9 mouse cellular contexts compared by ENCODE assay signal in genomic region chr7:45555787-45556186, GRCm38 (mm10). TPM values are rescaled to one million over a fixed set of nuclear protein-coding genes. Genes with fewer than 3 reads are reported as not detected.
DNase-seq lines count a peak whose midpoint lies in the region; ATAC-seq and TF ChIP-seq lines count a peak whose summit lies in the region.
"Had no signal": no experiment of that assay in that cellular context is flagged by ENCODE, and none has a peak within 500 bp of the region (broad histone marks: within the 10 kb centered on the region; RNA-seq: fewer than 3 reads in every experiment).

No protein-coding gene starts in this region.

- H3K36me3 ChIP-seq in forebrain, embryonic 11.5 days (ENCODE audit: control insufficient read depth, insufficient read depth, low read length), result no peaks in the 10 kb centered on the region
- no peaks in the 10 kb centered on the region for H3K36me3 ChIP-seq in forebrain, embryonic 12.5 days (replicated peaks)
- no peaks in the 10 kb centered on the region for H3K36me3 ChIP-seq in spleen, adult 2 months (ENCODE audit: control insufficient read depth, insufficient read depth, low read length)
- H3K36me3 ChIP-seq: limb, embryonic 15.5 days had no signal

- intact Hi-C loops in heart, postnatal 10 days (cut with DNase I), result loop anchor here (1.0 kb wide), 1 partner anchor 35 kb away; no protein-coding TSS in a partner anchor

- TF ChIP-seq POLR2A in spleen, adult 2 months (IDR thresholded peaks at IDR 0.05; ENCODE audit: low read depth, low read length), result no peak

- no peaks in the 10 kb centered on the region for H3K9me3 ChIP-seq in forebrain, embryonic 11.5 days (ENCODE audit: control insufficient read depth, low read length)
- no peaks in the 10 kb centered on the region for H3K9me3 ChIP-seq in forebrain, embryonic 12.5 days
- H3K9me3 ChIP-seq: limb, embryonic 15.5 days had no signal

- no peak overlapping the region for H3K4me2 ChIP-seq in forebrain, embryonic 11.5 days (ENCODE audit: low read depth, low read length, severe bottlenecking)
- no peak overlapping the region for H3K4me2 ChIP-seq in forebrain, embryonic 12.5 days
- H3K4me2 ChIP-seq: limb, embryonic 15.5 days had no signal

- no peak overlapping the region for H3K27ac ChIP-seq in forebrain, embryonic 11.5 days (ENCODE audit: low read depth, low read length)
- no peak overlapping the region for H3K27ac ChIP-seq in forebrain, embryonic 12.5 days
- no peak overlapping the region for H3K27ac ChIP-seq in spleen, adult 2 months (ENCODE audit: insufficient read depth, low read length)
- H3K27ac ChIP-seq: limb, embryonic 15.5 days had no signal

- peak; percentile 88 for DNase-seq in forebrain, embryonic 11.5 days (ENCODE audit: low spot score)
- peak; percentile 74 for DNase-seq in adrenal gland, adult 8-10 months
- peak; percentile 78 for DNase-seq in embryo, embryonic 9.5 days (ENCODE audit: extremely low spot score)
- peak; percentile 82 to 89 for DNase-seq in heart, postnatal 10 days
- DNase-seq in layer of hippocampus, adult 9-11 months, result peak; percentile 67
- DNase-seq in lung, postnatal 4 days, result peak; percentile 82 to 87
- peak in 1 of 2 experiments; percentile 79 for DNase-seq in spleen, adult 2 months (ENCODE audit: low read depth in 1 of 2, low spot score in 2 of 2)

- no peak for ATAC-seq in forebrain, embryonic 11.5 days (replicated peaks; ENCODE audit: low FRiP score)
- no peak; the same call in 1 of the 2 replicates for ATAC-seq in forebrain, embryonic 12.5 days (ENCODE audit: low FRiP score)

- H3K4me3 ChIP-seq in forebrain, embryonic 11.5 days (ENCODE audit: low read depth, low read length), result no peak overlapping the region
- no peak overlapping the region for H3K4me3 ChIP-seq in forebrain, embryonic 12.5 days (replicated peaks)
- H3K4me3 ChIP-seq in spleen, adult 2 months (ENCODE audit: extremely low read depth, insufficient read depth, insufficient read length), result no peak overlapping the region
- H3K4me3 ChIP-seq: limb, embryonic 15.5 days had no signal

- no peak overlapping the region for H3K9ac ChIP-seq in forebrain, embryonic 11.5 days (ENCODE audit: low read length)
- no peak overlapping the region for H3K9ac ChIP-seq in forebrain, embryonic 12.5 days
- H3K9ac ChIP-seq: limb, embryonic 15.5 days had no signal

- H3K4me1 ChIP-seq in forebrain, embryonic 11.5 days (replicated peaks; ENCODE audit: control insufficient read depth, insufficient read depth, low read length), result no peaks in the 10 kb centered on the region
- no peaks in the 10 kb centered on the region for H3K4me1 ChIP-seq in forebrain, embryonic 12.5 days
- 0 out of 2 replicates have a peak, but pooled peaks cover 5% of the 10 kb centered on the region for H3K4me1 ChIP-seq in spleen, adult 2 months (ENCODE audit: control insufficient read depth, insufficient read depth, insufficient read length)

- WGBS in forebrain, embryonic 11.5 days, result 20% methylated on average over 8 of the region's 8 CpGs
- 25% methylated on average over 8 of the region's 8 CpGs for WGBS in forebrain, embryonic 12.5 days
- 31% methylated on average over 8 of the region's 8 CpGs for WGBS in spleen, adult 2 months

- TF ChIP-seq CTCF in spleen, adult 2 months (IDR thresholded peaks at IDR 0.05; ENCODE audit: extremely low read depth, insufficient read depth, insufficient read length, insufficient replicate concordance), result peak; percentile 86; the same call in 1 of the 2 replicates

- H3K27me3 ChIP-seq in forebrain, embryonic 11.5 days (ENCODE audit: control insufficient read depth, insufficient read depth, low read length), result no peaks in the 10 kb centered on the region
- peaks cover 2% of the 10 kb centered on the region; the same call in 1 of the 2 replicates for H3K27me3 ChIP-seq in forebrain, embryonic 12.5 days
- no peaks in the 10 kb centered on the region for H3K27me3 ChIP-seq in spleen, adult 2 months (ENCODE audit: control insufficient read depth, insufficient read depth, low read length)
- H3K27me3 ChIP-seq: limb, embryonic 15.5 days had no signal

RNA-seq across cellular contexts. Expression of gene Hsd17b14, which starts 1.1 kb away (rescaled TPM):
- 0.25 and 1.2 TPM in 2 replicates for polyA plus RNA-seq in forebrain, embryonic 11.5 days (2014; fragmentation: Nextera tagmentation; extraction: Ambion mirVana)
- 0.42 and 0.52 TPM in 2 replicates for polyA plus RNA-seq in forebrain, embryonic 12.5 days (2016; fragmentation: Nextera tagmentation; extraction: Ambion mirVana)
- total RNA-seq in adrenal gland, adult 8-10 months (2022), result 1 to 10 TPM in 2 of 4 experiments, under 1 TPM in 1, not detected in 1; 0.99 to 2.6 (median 2.1) TPM
- total RNA-seq in heart, postnatal 10 days (2021), result under 1 TPM; 0.25 to 0.34 TPM
- polyA plus RNA-seq in spleen, adult 2 months (2012; rRNA removed), result 1.7 TPM in 2 replicates

RNA-seq across cellular contexts. Expression of gene Bcat2, which starts 14.2 kb away (rescaled TPM):
- 24.8 and 25.7 TPM in 2 replicates for polyA plus RNA-seq in forebrain, embryonic 11.5 days (2014; fragmentation: Nextera tagmentation; extraction: Ambion mirVana)
- 18.3 and 22.2 TPM in 2 replicates for polyA plus RNA-seq in forebrain, embryonic 12.5 days (2016; fragmentation: Nextera tagmentation; extraction: Ambion mirVana)
- total RNA-seq in adrenal gland, adult 8-10 months (2022), result 100 to 1,000 TPM; 191 to 306 (median 245) TPM
- 10 to 100 TPM; 54.7 to 54.9 TPM for total RNA-seq in heart, postnatal 10 days (2021)
- polyA plus RNA-seq in spleen, adult 2 months (2012; rRNA removed), result 50.8 and 55.6 TPM in 2 replicates

RNA-seq across cellular contexts. Expression of gene Plekha4, which starts 29.7 kb away (rescaled TPM):
- 0.80 and 1.5 TPM in 2 replicates for polyA plus RNA-seq in forebrain, embryonic 11.5 days (2014; fragmentation: Nextera tagmentation; extraction: Ambion mirVana)
- polyA plus RNA-seq in forebrain, embryonic 12.5 days (2016; fragmentation: Nextera tagmentation; extraction: Ambion mirVana), result 0.74 and 1.0 TPM in 2 replicates
- 1 to 10 TPM; 3.1 to 6.9 (median 4.3) TPM for total RNA-seq in adrenal gland, adult 8-10 months (2022)
- total RNA-seq in heart, postnatal 10 days (2021), result 1 to 10 TPM; 4.1 to 5.6 TPM
- 6.5 and 7.2 TPM in 2 replicates for polyA plus RNA-seq in spleen, adult 2 months (2012; rRNA removed)

RNA-seq across cellular contexts. Expression of gene Ppp1r15a, which starts 29.7 kb away (rescaled TPM):
- 17.4 and 17.8 TPM in 2 replicates for polyA plus RNA-seq in forebrain, embryonic 11.5 days (2014; fragmentation: Nextera tagmentation; extraction: Ambion mirVana)
- polyA plus RNA-seq in forebrain, embryonic 12.5 days (2016; fragmentation: Nextera tagmentation; extraction: Ambion mirVana), result 14.6 and 16.6 TPM in 2 replicates
- total RNA-seq in adrenal gland, adult 8-10 months (2022), result 10 to 100 TPM; 29.2 to 62.8 (median 45.0) TPM
- total RNA-seq in heart, postnatal 10 days (2021), result 10 to 100 TPM; 24.5 to 45.4 TPM
- polyA plus RNA-seq in spleen, adult 2 months (2012; rRNA removed), result 99.5 and 119 TPM in 2 replicates

RNA-seq across cellular contexts. Expression of gene Nucb1, which starts 45.6 kb away (rescaled TPM):
- 90.4 and 109 TPM in 2 replicates for polyA plus RNA-seq in forebrain, embryonic 11.5 days (2014; fragmentation: Nextera tagmentation; extraction: Ambion mirVana)
- 89.5 and 90.5 TPM in 2 replicates for polyA plus RNA-seq in forebrain, embryonic 12.5 days (2016; fragmentation: Nextera tagmentation; extraction: Ambion mirVana)
- 100 to 1,000 TPM; 291 to 305 (median 294) TPM for total RNA-seq in adrenal gland, adult 8-10 months (2022)
- 100 to 1,000 TPM; 144 to 151 TPM for total RNA-seq in heart, postnatal 10 days (2021)
- 171 and 188 TPM in 2 replicates for polyA plus RNA-seq in spleen, adult 2 months (2012; rRNA removed)
